Mouse (Mus musculus) liver, embryonic 11.5 days (tissue): ENCODE data around the gene Smco2. TPM values are rescaled to one million over a fixed set of nuclear protein-coding genes. Genes with fewer than 3 reads are reported as not detected.

Experiments
- ATAC-seq: fragments of 200-750 bp; cut with Nextera tagmentation; replicated peaks from 2 replicates; pipeline ENCODE4 v1.8.0; 2017; ENCODE audit warnings: moderate number of reproducible peaks, mild to moderate bottlenecking, moderate TSS enrichment, moderate library complexity; ENCODE audit not compliant: low FRiP score
- DNase-seq: peaks from one replicate; pipeline ENCODE4 v3.0.0-alpha.2; 2017; ENCODE audit warnings: low spot score
- H3K27ac ChIP-seq: fragments of 300-500 bp; sonication (generic); 2 replicates; pipeline ENCODE4 v1.5.1; 2014; ENCODE audit warnings: mild to moderate bottlenecking, low read depth, low read length, control low read depth
- H3K27me3 ChIP-seq: fragments of 300-500 bp; sonication (generic); replicated peaks from 2 replicates; pipeline ENCODE4 v1.6.1; 2014; ENCODE audit warnings: low read length, mixed read lengths; ENCODE audit not compliant: control insufficient read depth, insufficient read depth
- H3K36me3 ChIP-seq: fragments of 300-500 bp; sonication (generic); 2 replicates; pipeline ENCODE4 v1.6.1; 2014; ENCODE audit warnings: mild to moderate bottlenecking, low read length, moderate library complexity, mixed read lengths; ENCODE audit not compliant: control insufficient read depth, insufficient read depth
- H3K4me1 ChIP-seq: fragments of 300-500 bp; sonication (generic); replicated peaks from 2 replicates; pipeline ENCODE4 v1.6.1; 2014; ENCODE audit warnings: low read length, mixed read lengths; ENCODE audit not compliant: control insufficient read depth, insufficient read depth
- H3K4me2 ChIP-seq: fragments of 300-500 bp; sonication (generic); 2 replicates; pipeline ENCODE4 v1.6.1; 2014; ENCODE audit warnings: mild to moderate bottlenecking, control low read depth, moderate library complexity
- H3K4me3 ChIP-seq: fragments of 300-500 bp; sonication (generic); 2 replicates; pipeline ENCODE4 v1.5.1; 2014; ENCODE audit warnings: low read depth, low read length, control low read depth
- H3K9ac ChIP-seq: fragments of 300-500 bp; sonication (generic); 2 replicates; pipeline ENCODE4 v1.6.1; 2014; ENCODE audit warnings: low read depth, low read length, control low read depth
- H3K9me3 ChIP-seq: fragments of 300-500 bp; sonication (generic); 2 replicates; pipeline ENCODE4 v1.6.1; 2016; ENCODE audit warnings: low read length, inconsistent platforms, mixed read lengths; ENCODE audit not compliant: control insufficient read depth
- WGBS: fragments of 180-500 bp; shearing (Covaris S2); extraction: QIAGEN DNeasy Blood & Tissue Kit; methylation state at CpG from one replicate; pipeline ENCODE4 v1.1.7; 2014; 5-methylcytosine and 5-hydroxymethylcytosine counted together
- polyA plus RNA-seq: library from polyadenylated mRNA; unstranded; fragments of >200 nt; fragmentation: Nextera tagmentation; extraction: Ambion mirVana; gene quantifications from 2 replicates; pipeline ENCODE4 v1.2.1, GENCODE M21; 2014

Smco2 gene
- polyA plus RNA-seq, 1 experiment from 2014 or later = not detected

- H3K9me3 ChIP-seq = no peaks in the 10 kb centered on the region
- H3K4me1 ChIP-seq = peaks cover 3% of the 10 kb centered on the region
- no peak for ATAC-seq
- H3K4me2 ChIP-seq = no peak overlapping the region
- H3K9ac ChIP-seq = no peak overlapping the region
- DNase-seq = no peak
- no peaks in the 10 kb centered on the region for H3K36me3 ChIP-seq
- no peaks in the 10 kb centered on the region for H3K27me3 ChIP-seq
- H3K4me3 ChIP-seq = no peak overlapping the region
- WGBS = 93% methylated on average over 6 of the region's 6 CpGs
- no peak overlapping the region for H3K27ac ChIP-seq
Measured at GRCm38 (mm10) chr6:146918341-146918740, 68.4 kb downstream of the Smco2 start.

Other genes with a start within 250 kb of the Smco2 start
- 97.2 and 112 TPM in 2 replicates for gene Med21, start 207.6 kb upstream of the Smco2 start, polyA plus RNA-seq
- 47.7 and 57.1 TPM in 2 replicates for gene Tm7sf3, start 207.3 kb upstream of the Smco2 start, polyA plus RNA-seq
- gene Stk38l, start 125.1 kb upstream of the Smco2 start, polyA plus RNA-seq = 8.5 and 10.8 TPM in 2 replicates
- 0.70 and 0.88 TPM in 2 replicates for gene Arntl2, start 54.0 kb upstream of the Smco2 start, polyA plus RNA-seq
- 31.1 and 33.1 TPM in 2 replicates for gene Ppfibp1, start 38.4 kb downstream of the Smco2 start, polyA plus RNA-seq
- gene 1700034J05Rik, start 104.3 kb downstream of the Smco2 start, polyA plus RNA-seq = 0.08 and 0.17 TPM in 2 replicates
- gene Rep15, start 182.5 kb downstream of the Smco2 start, polyA plus RNA-seq = 1.7 TPM in 2 replicates
- gene Mrps35, start 192.7 kb downstream of the Smco2 start, polyA plus RNA-seq = 139 and 140 TPM in 2 replicates
- 0.40 and 0.65 TPM in 2 replicates for gene Mansc4, start 236.9 kb downstream of the Smco2 start, polyA plus RNA-seq
- 6.8 and 7.6 TPM in 2 replicates for gene Klhl42, start 241.3 kb downstream of the Smco2 start, polyA plus RNA-seq